Mouse (Mus musculus) intestine, embryonic 14.5 days (tissue): ENCODE results near the gene Wbp1l. TPM values are rescaled to one million over a fixed set of nuclear protein-coding genes. Genes with fewer than 3 reads are reported as not detected.

Experiments
- ATAC-seq: fragments of 200-750 bp; cut with Nextera tagmentation; replicated peaks from 2 replicates; pipeline ENCODE4 v1.8.0; 2017; ENCODE audit warnings: low read depth, moderate number of reproducible peaks, moderate TSS enrichment, moderate library complexity; ENCODE audit not compliant: low FRiP score, low TSS enrichment
- DNase-seq: peaks from one replicate; pipeline ENCODE4 v3.0.0-alpha.2; 2018; ENCODE audit warnings: low spot score
- H3K27ac ChIP-seq: fragments of 300-500 bp; sonication (generic); 2 replicates; pipeline ENCODE4 v1.5.1; 2014; ENCODE audit warnings: low read depth, mild to moderate bottlenecking, control low read depth
- H3K27me3 ChIP-seq: fragments of 300-500 bp; sonication (generic); replicated peaks from 2 replicates; pipeline ENCODE4 v1.6.1; 2014; ENCODE audit warnings: low read length, control low read depth; ENCODE audit not compliant: control insufficient read depth, insufficient read depth
- H3K36me3 ChIP-seq: fragments of 300-500 bp; sonication (generic); 2 replicates; pipeline ENCODE4 v1.6.1; 2014; ENCODE audit warnings: low read length, control low read depth; ENCODE audit not compliant: control insufficient read depth, insufficient read depth
- H3K4me1 ChIP-seq: fragments of 300-500 bp; sonication (generic); replicated peaks from 2 replicates; pipeline ENCODE4 v1.6.1; 2014; ENCODE audit warnings: low read length, control low read depth, mixed read lengths; ENCODE audit not compliant: control insufficient read depth, insufficient read depth
- H3K4me2 ChIP-seq: fragments of 300-500 bp; sonication (generic); 2 replicates; pipeline ENCODE4 v1.6.1; 2014; ENCODE audit warnings: low read length
- H3K4me3 ChIP-seq: fragments of 300-500 bp; sonication (generic); 2 replicates; pipeline ENCODE4 v1.5.1; 2014; ENCODE audit warnings: low read depth, low read length, control low read depth, mixed read lengths
- H3K9ac ChIP-seq: fragments of 300-500 bp; sonication (generic); 2 replicates; pipeline ENCODE4 v1.6.1; 2014; ENCODE audit warnings: mild to moderate bottlenecking, low read length
- H3K9me3 ChIP-seq: fragments of 300-500 bp; sonication (generic); 2 replicates; pipeline ENCODE4 v1.6.1; 2016; ENCODE audit warnings: low read length, control low read depth; ENCODE audit not compliant: control insufficient read depth
- WGBS: fragments of 180-500 bp; shearing (Covaris S2); extraction: QIAGEN DNeasy Blood & Tissue Kit; methylation state at CpG from one replicate; pipeline ENCODE4 v1.1.7; 2014; 5-methylcytosine and 5-hydroxymethylcytosine counted together
- polyA plus RNA-seq: library from polyadenylated mRNA; unstranded; fragments of >200 nt; fragmentation: Nextera tagmentation; extraction: Ambion mirVana; gene quantifications from 2 replicates; pipeline ENCODE4 v1.2.1, GENCODE M21; 2014

Wbp1l gene
- polyA plus RNA-seq, 1 experiment from 2014 or later: 40.2 TPM

- Histone ChIP-seq H3K27me3 (no peaks in the 10 kb centered on the region), H3K9ac (no peak overlapping the region), H3K4me2 (no peak overlapping the region), H3K9me3 (no peaks in the 10 kb centered on the region), H3K4me3 (no peak overlapping the region), H3K4me1 (no peaks in the 10 kb centered on the region), H3K27ac (no peak overlapping the region), H3K36me3 (peaks cover 36% of the 10 kb centered on the region)
- ATAC-seq (no peak), DNase-seq (no peak)
- WGBS: 93% methylated on average over 13 of the region's 13 CpGs
These were observed 7.8 kb downstream of the Wbp1l start for GRCm38 (mm10) chr19:46606718-46607117.

GRCm38 (mm10) chr19:46607424-46607823 lies 8.5 kb downstream of the Wbp1l start:
- H3K4me1 ChIP-seq: no peaks in the 10 kb centered on the region
- no peaks in the 10 kb centered on the region for H3K27me3 ChIP-seq
- DNase-seq (no peak), ATAC-seq (no peak)
- no peak overlapping the region for H3K9ac ChIP-seq
- H3K27ac ChIP-seq: no peak overlapping the region
- no peak overlapping the region for H3K4me2 ChIP-seq
- no peaks in the 10 kb centered on the region for H3K9me3 ChIP-seq
- H3K4me3 ChIP-seq: no peak overlapping the region
- WGBS: 53% methylated on average over 7 of the region's 7 CpGs
- H3K36me3 ChIP-seq: peaks cover 34% of the 10 kb centered on the region

GRCm38 (mm10) chr19:46608158-46608557 lies 9.3 kb downstream of the Wbp1l start:
- no peak overlapping the region for H3K4me2 ChIP-seq
- H3K4me3 ChIP-seq: no peak overlapping the region
- WGBS: 96% methylated on average over 7 of the region's 7 CpGs
- no peaks in the 10 kb centered on the region for H3K4me1 ChIP-seq
- H3K27me3 ChIP-seq: no peaks in the 10 kb centered on the region
- H3K36me3 ChIP-seq: peaks cover 36% of the 10 kb centered on the region
- DNase-seq: no peak
- ATAC-seq: no peak
- no peak overlapping the region for H3K9ac ChIP-seq
- H3K27ac ChIP-seq: no peak overlapping the region
- no peaks in the 10 kb centered on the region for H3K9me3 ChIP-seq

GRCm38 (mm10) chr19:46616378-46616777 lies 17.5 kb downstream of the Wbp1l start:
- no peak for DNase-seq
- H3K9me3 ChIP-seq: no peaks in the 10 kb centered on the region
- no peak overlapping the region for H3K9ac ChIP-seq
- peaks cover 24% of the 10 kb centered on the region for H3K4me1 ChIP-seq
- no peak overlapping the region for H3K4me3 ChIP-seq
- WGBS: 54% methylated on average over 11 of the region's 11 CpGs
- H3K27ac ChIP-seq: no peak overlapping the region
- ATAC-seq: no peak
- H3K36me3 ChIP-seq: peaks cover 18% of the 10 kb centered on the region; the same call in 1 of the 2 replicates
- no peaks in the 10 kb centered on the region for H3K27me3 ChIP-seq
- H3K4me2 ChIP-seq: no peak overlapping the region

GRCm38 (mm10) chr19:46617361-46617760 lies 18.5 kb downstream of the Wbp1l start:
- DNase-seq (no peak), ATAC-seq (no peak)
- Histone ChIP-seq H3K27ac (no peak overlapping the region), H3K36me3 (peaks cover 18% of the 10 kb centered on the region; the same call in 1 of the 2 replicates), H3K9me3 (no peaks in the 10 kb centered on the region), H3K4me1 (peaks cover 34% of the 10 kb centered on the region), H3K27me3 (no peaks in the 10 kb centered on the region), H3K4me3 (no peak overlapping the region), H3K4me2 (no peak overlapping the region), H3K9ac (no peak overlapping the region)
- 63% methylated on average over 8 of the region's 8 CpGs for WGBS

GRCm38 (mm10) chr19:46618322-46618721 lies 19.4 kb downstream of the Wbp1l start:
- peaks cover 42% of the 10 kb centered on the region for H3K4me1 ChIP-seq
- DNase-seq (no peak), ATAC-seq (no peak)
- H3K27ac ChIP-seq: no peak overlapping the region
- no peak overlapping the region for H3K4me2 ChIP-seq
- WGBS: 65% methylated on average over 9 of the region's 9 CpGs
- no peaks in the 10 kb centered on the region for H3K27me3 ChIP-seq
- H3K4me3 ChIP-seq: no peak overlapping the region
- H3K36me3 ChIP-seq: peaks cover 10% of the 10 kb centered on the region; the same call in 1 of the 2 replicates
- no peaks in the 10 kb centered on the region for H3K9me3 ChIP-seq
- H3K9ac ChIP-seq: no peak overlapping the region

GRCm38 (mm10) chr19:46619001-46619400 lies 20.1 kb downstream of the Wbp1l start:
- 0 out of 2 replicates have a peak, but pooled peaks cover 3% of the 10 kb centered on the region for H3K36me3 ChIP-seq
- peak overlapping the region; percentile 35; the same call in 1 of the 2 replicates for H3K27ac ChIP-seq
- H3K9me3 ChIP-seq: no peaks in the 10 kb centered on the region
- H3K4me3 ChIP-seq: no peak overlapping the region
- ATAC-seq: no peak
- H3K27me3 ChIP-seq: no peaks in the 10 kb centered on the region
- H3K4me1 ChIP-seq: peaks cover 49% of the 10 kb centered on the region
- WGBS: 53% methylated on average over 19 of the region's 19 CpGs
- DNase-seq: no peak
- no peak overlapping the region for H3K4me2 ChIP-seq
- no peak overlapping the region for H3K9ac ChIP-seq

- 0 out of 2 replicates have a peak overlapping the region, but pooled peaks have one; percentile 35 for H3K27ac ChIP-seq
These were observed 20.6 kb downstream of the Wbp1l start for GRCm38 (mm10) chr19:46619518-46619917.

GRCm38 (mm10) chr19:46620016-46620808 lies 21.3 kb downstream of the Wbp1l start:
- no peak for ATAC-seq
- 0 out of 2 replicates have a peak overlapping the region, but pooled peaks have one; percentile 35 for H3K27ac ChIP-seq
- no peak for DNase-seq
- no peaks in the 10 kb centered on the region for H3K9me3 ChIP-seq
- H3K27me3 ChIP-seq: no peaks in the 10 kb centered on the region
- 65% methylated on average over 14 of the region's 14 CpGs for WGBS
- H3K36me3 ChIP-seq: peaks cover 3% of the 10 kb centered on the region; the same call in 1 of the 2 replicates
- no peak overlapping the region for H3K4me3 ChIP-seq
- no peak overlapping the region for H3K4me2 ChIP-seq
- H3K4me1 ChIP-seq: peaks cover 59% of the 10 kb centered on the region
- H3K9ac ChIP-seq: no peak overlapping the region

More at GRCm38 (mm10) chr19:46619518-46619917, 20.6 kb downstream of the Wbp1l start:
- peaks cover 52% of the 10 kb centered on the region for H3K4me1 ChIP-seq
- 91% methylated on average over 6 of the region's 6 CpGs for WGBS
- H3K27me3 ChIP-seq: no peaks in the 10 kb centered on the region
- no peak overlapping the region for H3K4me2 ChIP-seq
- no peak overlapping the region for H3K9ac ChIP-seq
- H3K4me3 ChIP-seq: no peak overlapping the region
- DNase-seq: no peak
- H3K36me3 ChIP-seq: no peaks in the 10 kb centered on the region
- H3K9me3 ChIP-seq: no peaks in the 10 kb centered on the region
- ATAC-seq: no peak
